Mouse (Mus musculus) left cerebral cortex, adult 2 months (tissue): ENCODE measurements around the gene Nalcn. TPM values are rescaled to one million over a fixed set of nuclear protein-coding genes. Genes with fewer than 3 reads are reported as not detected.
A peak's percentile ranks its signal among the peaks of the same experiment; 100 is the strongest.

Experiments used
- DNase-seq, 2 experiments: peaks; one replicate each; pipeline ENCODE4 v3.0.0; 2021 to 2022; ENCODE audit warnings: low spot score in 2 of 2, mixed read lengths in 1 of 2; ENCODE audit errors: extremely low spot score in 1 of 2
- H3K27ac ChIP-seq: fragments of 200-600 bp; 2 replicates; pipeline ENCODE4 v1.8.1; 2022
- H3K4me3 ChIP-seq: fragments of 200-600 bp; 2 replicates; pipeline ENCODE4 v1.8.1; 2022
- CTCF ChIP-seq: fragments of 200-600 bp; IDR thresholded peaks from 2 replicates; pipeline ENCODE4 v1.8.1; 2022; ENCODE audit warnings: antibody characterized with exemption, mild to moderate bottlenecking, moderate library complexity
- intact Hi-C: fragments of 180-260 bp; cut with DNase I; formaldehyde crosslinking; loops from one replicate; pipeline ENCODE4 v1.15.1; 2025
- total RNA-seq, 2 experiments: library from RNA; stranded (reverse); gene quantifications; 2 replicates each; pipeline ENCODE4 v1.2.3; 2021

Gene Nalcn
- total RNA-seq, 2 experiments from 2014 or later: 66.0 to 66.3 TPM

DNA sequence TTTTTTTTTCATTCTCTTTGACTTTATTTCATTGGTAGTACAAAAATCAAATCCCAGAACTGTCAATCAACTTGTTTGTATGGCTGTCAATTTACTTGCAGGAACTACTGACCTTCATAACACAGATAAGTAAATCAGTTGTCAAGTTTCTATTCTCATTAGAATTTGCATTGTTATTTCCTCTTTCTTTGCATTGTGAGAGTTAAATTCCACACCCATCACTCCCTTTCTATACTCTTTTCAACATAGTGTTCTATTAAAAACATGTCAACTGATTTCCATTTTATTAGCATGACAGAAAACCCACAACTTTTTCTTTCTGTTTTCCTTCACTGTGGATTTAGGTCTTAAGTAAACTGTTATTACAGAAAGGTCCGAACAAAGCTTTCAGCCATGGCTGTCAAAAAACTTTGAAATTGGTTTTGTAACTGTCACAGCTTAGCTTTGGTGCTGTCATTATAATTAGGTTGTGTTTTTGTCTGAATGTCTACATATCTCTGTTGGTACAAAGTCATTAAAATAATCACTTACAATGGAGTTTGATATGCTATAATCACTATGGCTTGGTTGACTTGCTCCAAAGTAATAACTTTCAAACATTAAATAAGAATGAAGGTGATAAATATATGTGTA, 138.3 kb downstream of the Nalcn start:
- H3K27ac ChIP-seq: no peak overlapping the region
- no peak overlapping the region for H3K4me3 ChIP-seq
- TF ChIP-seq CTCF: no peak
- intact Hi-C loops: no loop called here
- no peak for DNase-seq

GRCm38 (mm10) chr14:123462026-123462425, 164.9 kb downstream of the Nalcn start:
- Histone ChIP-seq H3K27ac (no peak overlapping the region), H3K4me3 (no peak overlapping the region)
- intact Hi-C loops: no loop called here
- TF ChIP-seq CTCF: no peak
- DNase-seq: no peak

GRCm38 (mm10) chr14:123446031-123446430, 180.9 kb downstream of the Nalcn start:
- intact Hi-C loops: no loop called here
- TF ChIP-seq CTCF: no peak
- Histone ChIP-seq H3K4me3 (no peak overlapping the region), H3K27ac (no peak overlapping the region)
- no peak for DNase-seq

GRCm38 (mm10) chr14:123435542-123435941, 191.4 kb downstream of the Nalcn start:
- Histone ChIP-seq H3K27ac (no peak overlapping the region), H3K4me3 (no peak overlapping the region)
- TF ChIP-seq CTCF: no peak
- intact Hi-C loops: no loop called here
- DNase-seq: no peak

- peak in 1 of 2 experiments; percentile 15 for DNase-seq
- Histone ChIP-seq H3K27ac (no peak overlapping the region), H3K4me3 (no peak overlapping the region)
- intact Hi-C loops: loop anchor here (10.0 kb wide), 1 partner anchor 278 kb away; the partner anchor contains the start of gene Itgbl1
- no peak for TF ChIP-seq CTCF
These were observed 250.6 kb downstream of the Nalcn start for GRCm38 (mm10) chr14:123376167-123376855.

DNA sequence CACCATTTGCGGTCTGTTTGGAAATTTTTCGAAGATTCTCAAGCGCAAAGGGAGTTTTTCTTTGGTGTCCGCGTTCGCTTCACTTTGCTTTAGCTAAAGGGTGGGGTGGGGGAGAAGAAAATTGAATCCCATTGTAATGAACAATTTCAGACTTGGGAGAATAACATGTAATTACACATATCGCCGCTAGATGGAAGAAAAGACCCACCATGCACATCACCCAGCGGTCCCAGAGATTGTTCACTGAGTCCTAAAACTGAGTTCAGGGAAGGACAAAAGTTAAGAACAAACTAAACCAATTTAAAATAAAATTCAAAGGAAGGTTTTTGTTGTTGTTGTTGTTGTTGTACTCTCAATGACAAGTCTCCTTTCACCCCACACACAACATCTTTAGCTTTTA, 255.4 kb downstream of the Nalcn start:
- peak; percentile 87 for TF ChIP-seq CTCF
- intact Hi-C loops: loop anchor here (10.0 kb wide), 1 partner anchor 283 kb away; the partner anchor contains the start of gene Itgbl1
- DNase-seq: no peak
- no peak overlapping the region for H3K4me3 ChIP-seq
- no peak overlapping the region for H3K27ac ChIP-seq

GRCm38 (mm10) chr14:123359691-123360090, 267.3 kb downstream of the Nalcn start:
- no peak for TF ChIP-seq CTCF
- intact Hi-C loops: loop anchor here (10.0 kb wide), 1 partner anchor 1135 kb away; no protein-coding TSS in a partner anchor
- no peak for DNase-seq
- Histone ChIP-seq H3K27ac (no peak overlapping the region), H3K4me3 (no peak overlapping the region)

GRCm38 (mm10) chr14:123352973-123353372, 274.0 kb downstream of the Nalcn start:
- DNase-seq: peak; percentile 27 to 35
- peak; percentile 68 for TF ChIP-seq CTCF
- intact Hi-C loops: loop anchor here (10.0 kb wide), 1 partner anchor 1128 kb away; no protein-coding TSS in a partner anchor
- Histone ChIP-seq H3K27ac (no peak overlapping the region), H3K4me3 (no peak overlapping the region)

DNA sequence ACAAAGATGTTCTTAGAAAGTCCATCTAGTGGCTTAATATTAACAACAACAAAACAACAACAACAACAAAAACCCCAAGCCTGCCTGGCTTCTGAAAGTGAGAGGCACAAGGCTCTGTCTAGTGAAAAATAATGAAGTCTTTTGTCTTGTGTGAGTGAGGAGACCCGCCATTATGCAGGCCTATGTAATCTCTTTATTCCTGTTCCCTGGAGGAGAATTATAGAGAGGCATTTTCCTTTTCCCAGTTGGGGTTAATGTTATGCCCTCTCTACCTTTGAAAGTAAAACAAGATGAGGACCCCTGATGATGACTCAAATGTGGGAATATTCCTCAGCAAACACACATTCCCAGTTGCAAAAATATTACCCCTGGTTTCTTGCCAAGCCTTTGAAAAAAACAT, 295.1 kb downstream of the Nalcn start:
- no peak for TF ChIP-seq CTCF
- no peak overlapping the region for H3K27ac ChIP-seq
- intact Hi-C loops: no loop called here
- no peak overlapping the region for H3K4me3 ChIP-seq
- no peak for DNase-seq

DNA sequence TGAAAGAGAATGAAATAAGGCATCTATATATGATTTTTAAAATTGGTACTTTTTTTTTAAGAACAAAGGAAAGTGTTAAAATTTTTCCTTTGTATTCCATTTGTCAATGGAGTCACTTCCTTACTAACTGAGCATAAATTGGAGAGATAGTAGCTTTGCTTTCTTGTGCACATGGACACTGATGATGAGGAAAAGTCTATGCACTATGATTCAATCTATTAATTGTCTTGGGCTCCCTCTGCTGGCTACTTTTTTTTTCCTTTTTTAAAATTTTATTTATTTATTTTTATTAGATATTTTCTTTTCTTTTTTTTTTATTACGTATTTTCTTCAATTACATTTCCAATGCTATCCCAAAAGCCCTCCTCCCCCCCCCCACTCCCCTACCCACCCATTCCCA, 312.6 kb downstream of the Nalcn start:
- no peak overlapping the region for H3K27ac ChIP-seq
- intact Hi-C loops: loop anchor here (1.0 kb wide), 1 partner anchor 361 kb away; no protein-coding TSS in a partner anchor
- no peak overlapping the region for H3K4me3 ChIP-seq
- TF ChIP-seq CTCF: peak; percentile 59
- no peak for DNase-seq

DNA sequence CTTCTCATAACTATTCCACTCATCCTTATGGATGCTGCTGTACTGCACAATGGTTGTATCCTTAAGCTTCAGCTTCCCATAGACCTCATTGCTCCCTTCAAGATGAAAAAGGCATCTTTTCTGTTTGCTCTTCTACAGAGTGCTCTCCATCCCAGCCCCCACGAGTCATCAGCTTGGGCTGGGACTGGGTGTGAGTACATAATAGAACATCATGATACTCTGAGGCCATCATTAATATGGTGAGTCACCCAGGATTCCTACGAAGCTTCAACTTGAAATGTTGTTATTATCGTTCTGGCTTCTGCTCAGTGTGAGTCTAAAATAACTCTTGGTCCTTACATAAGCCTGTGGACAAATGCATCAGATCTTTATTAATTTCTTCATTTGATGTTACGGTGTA, 314.6 kb downstream of the Nalcn start:
- Histone ChIP-seq H3K27ac (no peak overlapping the region), H3K4me3 (no peak overlapping the region)
- TF ChIP-seq CTCF: no peak
- no peak for DNase-seq
- intact Hi-C loops: no loop called here

- DNase-seq: no peak
- intact Hi-C loops: no loop called here
- no peak overlapping the region for H3K27ac ChIP-seq
These were observed 330.9 kb downstream of the Nalcn start for GRCm38 (mm10) chr14:123296068-123296467.

More at GRCm38 (mm10) chr14:123296068-123296467, 330.9 kb downstream of the Nalcn start:
- no peak for TF ChIP-seq CTCF
- no peak overlapping the region for H3K4me3 ChIP-seq
